Mouse (Mus musculus) G1E (cell line): ENCODE data around the gene Srebf2. TPM values are rescaled to one million over a fixed set of nuclear protein-coding genes. Genes with fewer than 3 reads are reported as not detected.

ENCODE experiments used
- ATAC-seq: 2 replicates; pipeline ENCODE4 v1.8.0; 2016; ENCODE audit warnings: mild to moderate bottlenecking; ENCODE audit not compliant: insufficient number of reproducible peaks, poor library complexity, low FRiP score, severe bottlenecking; ENCODE audit errors: extremely low read depth
- DNase-seq: peaks from one replicate; pipeline ENCODE4 v3.0.0; 2012; ENCODE audit warnings: low spot score
- H3K27me3 ChIP-seq: 2 replicates; pipeline ENCODE4 v1.6.1; 2012; ENCODE audit warnings: mild to moderate bottlenecking, low read length, inconsistent platforms; ENCODE audit not compliant: insufficient read depth
- H3K36me3 ChIP-seq: replicated peaks from 2 replicates; pipeline ENCODE3; 2012; ENCODE audit warnings: mild to moderate bottlenecking, inconsistent platforms
- H3K4me1 ChIP-seq: 2 replicates; pipeline ENCODE4 v1.6.1; 2012; ENCODE audit warnings: low read depth, low read length, inconsistent platforms, mixed read lengths; ENCODE audit not compliant: insufficient read depth
- H3K4me3 ChIP-seq: 2 replicates; pipeline ENCODE4 v1.5.1; 2012; ENCODE audit warnings: low read depth, mild to moderate bottlenecking, inconsistent platforms, low read length, moderate library complexity, mixed read lengths
- H3K9me3 ChIP-seq: replicated peaks from 2 replicates; pipeline ENCODE4 v1.6.1; 2012; ENCODE audit warnings: inconsistent platforms
- CTCF ChIP-seq: IDR thresholded peaks from 2 replicates; pipeline ENCODE4 v1.5.1; 2012; ENCODE audit warnings: low read depth, low read length, inconsistent platforms, mixed read lengths
- GATA1 ChIP-seq: IDR thresholded peaks from 2 replicates; pipeline ENCODE4 v1.6.1; 2012; ENCODE audit warnings: borderline replicate concordance, low read length, inconsistent platforms, mixed read lengths
- GATA2 ChIP-seq: IDR thresholded peaks from 2 replicates; pipeline ENCODE4 v1.6.1; 2012; ENCODE audit warnings: low read depth, low read length, inconsistent platforms, borderline replicate concordance
- POLR2AphosphoS5 ChIP-seq: IDR thresholded peaks from 2 replicates; pipeline ENCODE4 v1.6.1; 2012; ENCODE audit warnings: low read depth, low read length, inconsistent platforms; ENCODE audit not compliant: insufficient replicate concordance
- TAL1 ChIP-seq: conservative IDR thresholded peaks from 2 replicates; pipeline ENCODE4 v1.6.1; 2012; ENCODE audit warnings: low read depth, low read length, inconsistent platforms, mixed read lengths
- polyA plus RNA-seq: library from polyadenylated mRNA; stranded (reverse); fragments of >175 nt; gene quantifications from 2 replicates; pipeline ENCODE4 v1.2.3, GENCODE M21; 2012
- total RNA-seq, 2 experiments: library from RNA; stranded (forward) in 1 of 2; stranded (reverse) in 1 of 2; fragments of 200-1000 nt in 1 of 2; fragments of >200 nt in 1 of 2; fragmentation: Nextera tagmentation in 1 of 2; gene quantifications; 2 replicates each; pipeline ENCODE4 v1.2.3; 2014 to 2017

Gene Srebf2
- total and polyA plus RNA-seq, 3 experiments = 48.5 to 440 (median 164) TPM

DNA sequence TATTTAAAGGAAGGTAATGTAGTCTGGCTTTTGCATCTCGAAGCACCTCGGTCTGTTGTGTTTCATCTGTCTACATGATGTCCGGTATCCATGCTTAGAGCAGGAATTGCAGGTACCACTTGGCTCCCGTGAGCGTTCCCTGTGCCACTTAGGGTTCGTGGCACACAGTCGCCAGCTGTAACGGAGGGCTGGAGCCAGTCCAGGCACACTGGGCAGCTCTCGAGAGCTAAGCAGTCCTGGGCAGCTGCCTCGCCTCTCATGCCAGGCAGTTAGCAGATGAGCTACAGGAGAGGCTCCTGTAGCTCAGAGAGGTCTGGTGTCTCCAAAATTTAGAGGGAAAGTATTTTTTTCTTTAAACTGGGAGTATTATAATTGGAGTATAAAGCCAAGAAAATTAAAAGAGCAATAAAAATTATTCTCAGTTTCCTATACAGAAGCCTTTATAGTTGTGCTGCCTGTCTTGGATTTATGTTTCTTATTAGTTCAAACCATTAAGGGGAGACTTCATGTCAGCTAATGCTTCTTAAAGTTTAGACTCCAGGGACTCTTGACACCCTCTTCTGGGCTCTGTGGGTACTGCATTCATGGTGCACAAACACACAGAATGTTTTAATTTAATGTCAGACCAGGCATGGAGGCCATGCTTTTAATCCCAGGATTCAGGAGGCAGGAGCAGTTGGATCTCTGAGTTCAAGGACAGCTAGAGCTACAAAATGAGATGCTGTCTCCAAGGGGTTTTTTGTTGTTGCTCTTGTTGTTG, 41.7 kb downstream of the Srebf2 start:
- Histone ChIP-seq H3K27me3 (no peaks in the 10 kb centered on the region), H3K9me3 (peaks cover 4% of the 10 kb centered on the region; the same call in 1 of the 2 replicates), H3K4me1 (peaks cover 49% of the 10 kb centered on the region), H3K36me3 (peaks cover 100% of the 10 kb centered on the region), H3K4me3 (no peak overlapping the region)
- no peak for DNase-seq
- TF ChIP-seq CTCF (peak; percentile 55), GATA2 (no peak), TAL1 (no peak)
- no peak for ATAC-seq

DNA sequence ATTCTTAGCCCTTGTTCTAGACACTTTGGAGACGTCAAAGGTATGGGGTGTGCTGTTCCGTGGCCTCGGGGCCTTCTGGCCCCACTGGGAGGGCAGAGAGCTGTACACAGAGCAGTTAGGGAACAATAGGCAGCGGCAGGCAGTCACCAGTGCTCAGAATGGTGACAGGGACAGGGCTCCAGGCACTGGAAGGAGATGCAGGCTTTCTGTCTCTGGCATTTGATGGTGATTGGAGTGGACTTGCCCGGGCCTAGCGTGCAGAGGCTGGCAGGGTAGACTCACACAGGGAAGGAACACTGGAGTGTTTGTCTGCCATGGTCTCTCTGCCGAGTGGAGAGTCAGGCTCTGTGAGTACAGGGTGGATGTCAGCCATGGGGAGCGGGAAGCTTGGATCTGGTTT, 45.6 kb downstream of the Srebf2 start:
- Histone ChIP-seq H3K9me3 (no peaks in the 10 kb centered on the region), H3K4me3 (no peak overlapping the region; the same call in 1 of the 2 replicates), H3K27me3 (no peaks in the 10 kb centered on the region; the same call in 1 of the 2 replicates), H3K4me1 (peaks cover 12% of the 10 kb centered on the region; the same call in 1 of the 2 replicates), H3K36me3 (peaks cover 100% of the 10 kb centered on the region)
- ATAC-seq (no peak), DNase-seq (no peak)
- no peak for TF ChIP-seq CTCF
- TF ChIP-seq POLR2AphosphoS5 = no peak
- no peak for TF ChIP-seq TAL1
- TF ChIP-seq GATA1 = no peak
- no peak for TF ChIP-seq GATA2

DNA sequence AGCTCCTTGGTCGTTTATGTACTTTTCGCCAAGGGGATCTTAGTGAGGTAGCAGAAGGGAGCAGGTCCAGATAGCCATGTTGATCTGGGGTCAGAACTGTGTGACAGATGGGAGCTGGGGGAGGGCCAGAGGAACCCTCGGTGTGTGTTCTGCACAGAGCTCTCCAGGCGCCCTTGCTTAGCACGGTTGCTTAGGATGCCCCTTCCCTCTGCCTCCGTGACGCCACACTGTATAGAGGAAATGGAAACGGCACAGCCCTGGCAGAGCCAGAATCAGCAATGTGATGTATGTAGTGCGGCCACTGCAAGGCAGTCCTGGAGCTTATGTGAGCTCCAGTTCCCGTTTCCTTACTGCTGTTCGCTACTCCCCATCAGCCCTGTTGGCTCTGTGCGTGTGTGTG, 49.3 kb downstream of the Srebf2 start:
- Histone ChIP-seq H3K27me3 (no peaks in the 10 kb centered on the region; the same call in 1 of the 2 replicates), H3K4me3 (no peak overlapping the region), H3K9me3 (no peaks in the 10 kb centered on the region), H3K4me1 (peaks cover 4% of the 10 kb centered on the region; the same call in 1 of the 2 replicates), H3K36me3 (peaks cover 99% of the 10 kb centered on the region)
- no peak for TF ChIP-seq GATA2
- no peak for TF ChIP-seq TAL1
- no peak for TF ChIP-seq CTCF
- TF ChIP-seq POLR2AphosphoS5 = no peak
- no peak for TF ChIP-seq GATA1
- ATAC-seq = no peak
- DNase-seq = no peak

DNA sequence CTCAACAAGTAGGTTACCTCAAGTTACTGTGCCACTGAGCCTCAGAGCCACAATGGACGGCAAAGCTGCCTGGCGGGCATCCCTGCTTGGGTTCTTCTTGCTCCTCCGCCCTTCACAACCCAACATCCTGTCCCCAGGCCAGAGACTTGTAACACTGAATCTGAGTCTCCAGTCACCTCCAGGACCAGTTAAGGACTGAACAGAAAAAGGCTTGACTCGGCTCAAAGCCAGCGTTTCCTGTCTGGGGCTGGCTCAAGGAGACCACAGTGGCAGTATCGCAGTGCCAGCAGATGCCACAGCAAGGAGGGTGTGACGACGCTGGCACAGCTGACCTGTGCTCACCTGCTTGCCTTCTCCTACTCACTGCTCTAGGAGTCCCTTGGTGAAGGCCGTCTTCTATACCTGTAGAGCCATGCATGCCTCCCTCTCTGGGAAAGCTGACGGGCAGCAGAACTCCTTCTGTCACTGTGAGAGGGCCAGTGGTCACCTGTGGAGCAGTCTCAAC, 50.3 kb downstream of the Srebf2 start:
- TF ChIP-seq TAL1 (no peak), POLR2AphosphoS5 (no peak), GATA1 (no peak), CTCF (no peak), GATA2 (no peak)
- DNase-seq (no peak), ATAC-seq (no peak)
- H3K27me3 ChIP-seq = no peaks in the 10 kb centered on the region; the same call in 1 of the 2 replicates
- H3K36me3 ChIP-seq = peaks cover 99% of the 10 kb centered on the region
- H3K4me3 ChIP-seq = no peak overlapping the region
- peaks cover 4% of the 10 kb centered on the region; the same call in 1 of the 2 replicates for H3K4me1 ChIP-seq
- no peaks in the 10 kb centered on the region for H3K9me3 ChIP-seq

DNA sequence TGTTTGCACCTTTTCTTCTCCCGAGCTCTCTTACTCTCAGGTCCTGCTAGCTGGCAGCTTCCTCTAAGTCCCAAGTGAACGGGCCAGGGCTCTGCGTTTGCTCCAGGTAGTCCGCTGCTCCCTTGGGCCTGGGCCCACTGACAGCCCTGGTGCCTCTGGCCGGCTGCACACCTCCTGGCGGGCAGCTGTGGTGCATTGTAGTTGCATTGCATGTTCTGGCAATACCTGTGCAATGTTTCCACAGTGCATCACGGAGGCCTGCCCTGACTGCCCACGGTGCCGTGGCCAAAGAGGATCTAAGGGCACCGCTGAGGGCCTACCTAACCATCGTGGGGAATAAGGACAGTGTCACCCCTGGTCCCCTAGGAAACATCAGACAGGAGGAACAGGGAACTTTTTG, 51.0 kb downstream of the Srebf2 start:
- TF ChIP-seq GATA1 (no peak), TAL1 (no peak), CTCF (no peak), POLR2AphosphoS5 (no peak), GATA2 (no peak)
- Histone ChIP-seq H3K36me3 (peaks cover 99% of the 10 kb centered on the region), H3K4me3 (no peak overlapping the region), H3K27me3 (no peaks in the 10 kb centered on the region; the same call in 1 of the 2 replicates), H3K9me3 (no peaks in the 10 kb centered on the region), H3K4me1 (peaks cover 4% of the 10 kb centered on the region; the same call in 1 of the 2 replicates)
- DNase-seq = no peak
- ATAC-seq = no peak

DNA sequence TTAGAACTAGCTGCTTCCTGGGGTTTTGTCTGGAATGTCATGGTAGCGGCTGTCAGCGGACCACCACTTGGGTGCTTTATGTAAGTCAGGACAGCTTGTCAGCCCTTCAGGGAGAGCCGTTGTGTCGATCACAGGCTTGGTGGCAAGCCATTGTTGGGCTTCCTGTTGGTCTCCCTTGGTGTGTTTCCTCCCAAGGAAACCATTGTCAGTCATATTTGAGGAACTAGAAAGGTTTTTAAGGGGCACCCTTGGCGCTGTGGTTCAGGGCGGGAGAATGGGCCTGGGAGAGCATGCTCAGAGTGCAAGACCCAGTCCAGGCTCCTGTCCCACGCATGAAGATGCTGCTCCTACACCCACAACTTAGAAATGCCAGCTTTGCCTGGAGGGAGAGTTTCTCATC, 51.4 kb downstream of the Srebf2 start:
- ATAC-seq (no peak), DNase-seq (no peak)
- Histone ChIP-seq H3K4me1 (peaks cover 4% of the 10 kb centered on the region; the same call in 1 of the 2 replicates), H3K27me3 (no peaks in the 10 kb centered on the region; the same call in 1 of the 2 replicates), H3K36me3 (peaks cover 99% of the 10 kb centered on the region), H3K4me3 (no peak overlapping the region), H3K9me3 (no peaks in the 10 kb centered on the region)
- TF ChIP-seq GATA2 (no peak), GATA1 (no peak), POLR2AphosphoS5 (no peak), TAL1 (no peak)
